Mouse (Mus musculus): ENCODE results near the gene Lrrc75b.

Gene Lrrc75b

DNA sequence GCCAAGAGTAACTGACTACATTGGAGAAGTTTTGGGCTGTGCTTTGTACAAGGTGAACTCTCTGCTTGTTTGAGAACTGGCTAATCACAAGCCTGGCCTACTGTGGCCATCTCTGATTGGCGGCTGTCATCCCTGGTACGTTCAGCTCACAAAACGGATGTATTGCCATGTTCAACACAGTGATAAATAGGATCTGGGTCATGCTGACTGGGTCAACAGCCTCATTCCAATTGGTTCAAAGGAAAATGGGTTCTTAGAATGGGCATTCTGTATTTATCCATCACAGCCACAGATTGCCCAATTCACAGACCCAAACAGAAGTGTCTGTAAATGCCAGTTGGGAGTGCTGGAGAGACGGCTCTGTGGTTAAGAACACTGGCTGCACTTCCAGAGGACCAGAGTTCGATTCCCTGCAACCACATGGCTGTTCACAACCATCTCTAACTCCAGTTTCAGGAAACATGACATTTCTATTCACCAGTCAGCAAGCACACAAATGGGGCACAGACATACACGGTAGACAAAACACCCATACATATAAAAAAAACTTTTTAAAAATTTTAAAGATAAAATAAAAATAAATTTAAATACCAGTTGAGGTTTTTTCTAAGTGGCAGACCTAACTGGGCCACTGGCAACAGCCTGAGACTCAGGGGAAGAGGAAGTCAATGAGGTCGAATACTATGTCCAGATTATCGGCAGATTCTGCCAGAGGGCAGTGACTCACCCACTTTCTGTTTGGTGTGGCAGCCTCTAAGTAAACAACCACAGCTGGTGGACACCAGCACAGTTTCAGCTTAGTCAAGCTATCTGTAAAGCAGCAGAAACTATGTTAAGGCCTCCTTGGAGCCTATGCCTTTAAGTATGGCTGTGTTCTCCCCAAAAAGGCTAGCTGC lies 55.6 kb downstream of the Lrrc75b start:
- DNase-seq (ENCODE audit: low read depth in 2 of 2, low spot score in 2 of 2) = no peak

DNA sequence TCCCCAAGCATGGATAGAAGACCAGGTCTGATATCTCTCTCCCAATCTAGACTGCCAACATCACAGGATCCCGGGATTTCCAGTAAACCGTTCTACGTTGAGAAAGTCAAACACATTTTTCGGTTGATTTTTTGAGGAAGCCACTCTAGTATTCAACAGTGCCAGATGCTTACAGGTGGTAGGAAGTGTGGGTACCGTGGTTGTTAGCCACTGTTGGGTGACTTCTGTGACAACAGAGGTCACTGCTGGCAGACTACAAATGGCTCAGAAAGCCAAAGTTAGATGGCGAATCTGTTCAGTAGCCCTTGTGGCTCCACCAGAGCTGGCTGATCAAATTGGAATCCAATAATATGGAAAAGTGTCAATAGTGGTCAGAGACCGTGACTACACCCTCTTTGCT lies 56.4 kb downstream of the Lrrc75b start:
- DNase-seq (ENCODE audit: low read depth in 2 of 2, low spot score in 2 of 2) = no peak

DNA sequence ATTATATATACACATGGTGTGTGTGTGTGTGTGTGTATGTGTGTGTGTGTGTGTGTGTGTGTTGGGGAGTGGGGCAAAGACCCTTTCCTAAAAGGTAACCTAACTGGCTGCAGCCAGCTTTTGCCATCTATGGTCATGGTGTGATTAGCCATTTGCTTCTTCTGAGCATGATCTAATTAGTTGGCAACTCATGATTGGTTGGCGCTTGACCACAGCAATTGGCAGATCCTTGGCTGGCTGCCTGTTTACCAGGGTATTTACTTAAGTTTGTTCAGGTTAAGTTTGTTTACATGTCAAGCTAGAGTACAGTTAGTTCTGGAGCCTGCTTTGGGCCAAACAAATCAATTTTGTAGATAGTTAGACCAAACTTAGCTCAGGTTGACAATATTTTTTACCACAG lies 58.5 kb downstream of the Lrrc75b start:
- no peak for DNase-seq (ENCODE audit: low read depth in 2 of 2, low spot score in 2 of 2)

DNA sequence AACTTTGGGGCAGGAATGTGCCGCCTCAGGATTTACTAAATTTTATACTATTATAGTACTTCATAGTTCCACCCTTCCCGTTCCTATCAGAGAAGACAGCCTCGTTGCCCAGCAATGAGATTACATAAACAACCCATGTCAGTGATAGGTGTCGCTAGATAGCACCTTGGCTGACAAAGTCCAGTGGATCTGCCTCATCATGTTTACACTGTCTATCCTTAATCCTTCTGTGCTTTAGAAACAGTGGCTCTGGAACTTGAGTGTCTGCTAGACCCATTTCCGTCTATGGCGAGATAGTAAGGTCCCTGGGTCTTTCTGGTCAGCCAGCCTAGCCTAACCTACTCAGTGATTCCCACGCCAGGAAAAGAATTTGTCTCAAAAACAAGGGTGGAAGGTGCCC lies 59.8 kb downstream of the Lrrc75b start:
- no peak for DNase-seq (ENCODE audit: low read depth in 2 of 2, low spot score in 2 of 2)

Measured in CD8-positive naive resting alpha-beta T cell, adult 2 months (primary cell).